Mouse (Mus musculus) stomach, embryonic 16.5 days (tissue): ENCODE results near the gene Atxn7l1. TPM values are rescaled to one million over a fixed set of nuclear protein-coding genes. Genes with fewer than 3 reads are reported as not detected.
A peak's percentile ranks its signal among the peaks of the same experiment; 100 is the strongest.

Experiments
- ATAC-seq: fragments of 200-750 bp; cut with Nextera tagmentation; 2 replicates; pipeline ENCODE4 v1.8.0; 2017; ENCODE audit warnings: moderate number of reproducible peaks, moderate TSS enrichment; ENCODE audit not compliant: insufficient read depth, low FRiP score
- H3K27ac ChIP-seq: fragments of 300-500 bp; sonication (generic); 2 replicates; pipeline ENCODE4 v1.5.1; 2014; ENCODE audit warnings: low read length
- H3K27me3 ChIP-seq: fragments of 300-500 bp; sonication (generic); 2 replicates; pipeline ENCODE4 v1.6.1; 2014; ENCODE audit warnings: low read length, control low read depth, mixed read lengths; ENCODE audit not compliant: control insufficient read depth, insufficient read depth
- H3K36me3 ChIP-seq: fragments of 300-500 bp; sonication (generic); 2 replicates; pipeline ENCODE4 v1.6.1; 2014; ENCODE audit warnings: low read length; ENCODE audit not compliant: control insufficient read depth, insufficient read depth
- H3K4me1 ChIP-seq: fragments of 300-500 bp; sonication (generic); 2 replicates; pipeline ENCODE4 v1.6.1; 2014; ENCODE audit warnings: low read length, control low read depth, mixed read lengths; ENCODE audit not compliant: control insufficient read depth, insufficient read depth
- H3K4me2 ChIP-seq: fragments of 300-500 bp; sonication (generic); 2 replicates; pipeline ENCODE4 v1.6.1; 2014; ENCODE audit warnings: low read depth, low read length, mixed read lengths
- H3K4me3 ChIP-seq: fragments of 300-500 bp; sonication (generic); replicated peaks from 2 replicates; pipeline ENCODE4 v1.5.1; 2014; ENCODE audit warnings: mild to moderate bottlenecking, low read length
- H3K9ac ChIP-seq: fragments of 300-500 bp; sonication (generic); 2 replicates; pipeline ENCODE4 v1.6.1; 2014; ENCODE audit warnings: low read length
- H3K9me3 ChIP-seq: fragments of 300-500 bp; sonication (generic); replicated peaks from 2 replicates; pipeline ENCODE4 v1.6.1; 2016; ENCODE audit warnings: low read length, control low read depth; ENCODE audit not compliant: control insufficient read depth
- WGBS: fragments of 180-500 bp; shearing (Covaris S2); extraction: QIAGEN DNeasy Blood & Tissue Kit; methylation state at CpG from one replicate; pipeline ENCODE4 v1.1.7; 2014; 5-methylcytosine and 5-hydroxymethylcytosine counted together
- polyA plus RNA-seq: library from polyadenylated mRNA; unstranded; fragments of >200 nt; fragmentation: Nextera tagmentation; extraction: Ambion mirVana; gene quantifications from 2 replicates; pipeline ENCODE4 v1.2.1, GENCODE M21; 2015

Atxn7l1 gene
- polyA plus RNA-seq, 1 experiment from 2014 or later = 13.3 TPM

GRCm38 (mm10) chr12:33273668-33274067 lies 126.2 kb downstream of the Atxn7l1 start:
- no peaks in the 10 kb centered on the region for H3K9me3 ChIP-seq
- H3K4me3 ChIP-seq = no peak overlapping the region
- H3K9ac ChIP-seq = no peak overlapping the region
- no peaks in the 10 kb centered on the region for H3K27me3 ChIP-seq
- H3K4me1 ChIP-seq = no peaks in the 10 kb centered on the region
- no peak for ATAC-seq
- H3K4me2 ChIP-seq = no peak overlapping the region
- 89% methylated on average over 9 of the region's 9 CpGs for WGBS
- no peak overlapping the region for H3K27ac ChIP-seq
- no peaks in the 10 kb centered on the region for H3K36me3 ChIP-seq

- Histone ChIP-seq H3K36me3 (no peaks in the 10 kb centered on the region), H3K4me2 (no peak overlapping the region), H3K27me3 (no peaks in the 10 kb centered on the region), H3K4me3 (no peak overlapping the region), H3K4me1 (0 out of 2 replicates have a peak, but pooled peaks cover 2% of the 10 kb centered on the region), H3K9ac (no peak overlapping the region), H3K9me3 (no peaks in the 10 kb centered on the region), H3K27ac (no peak overlapping the region)
- ATAC-seq = no peak
- WGBS = 78% methylated on average over 1 of the region's 1 CpGs
These were observed 128.5 kb downstream of the Atxn7l1 start for GRCm38 (mm10) chr12:33276028-33276427.

- H3K27ac ChIP-seq = no peak overlapping the region
- no peak for ATAC-seq
- 79% methylated on average over 7 of the region's 7 CpGs for WGBS
- no peaks in the 10 kb centered on the region for H3K27me3 ChIP-seq
- H3K9ac ChIP-seq = no peak overlapping the region
- H3K36me3 ChIP-seq = no peaks in the 10 kb centered on the region
- no peaks in the 10 kb centered on the region for H3K9me3 ChIP-seq
- 0 out of 2 replicates have a peak, but pooled peaks cover 2% of the 10 kb centered on the region for H3K4me1 ChIP-seq
- H3K4me3 ChIP-seq = no peak overlapping the region
- H3K4me2 ChIP-seq = no peak overlapping the region
These were observed 129.9 kb downstream of the Atxn7l1 start for GRCm38 (mm10) chr12:33277427-33277826.

- Histone ChIP-seq H3K27me3 (no peaks in the 10 kb centered on the region), H3K4me2 (no peak overlapping the region), H3K36me3 (no peaks in the 10 kb centered on the region), H3K9me3 (no peaks in the 10 kb centered on the region), H3K27ac (peak overlapping the region; percentile 26; the same call in 1 of the 2 replicates), H3K4me1 (0 out of 2 replicates have a peak, but pooled peaks cover 2% of the 10 kb centered on the region), H3K4me3 (no peak overlapping the region), H3K9ac (no peak overlapping the region)
- no peak for ATAC-seq
- 39% methylated on average over 2 of the region's 2 CpGs for WGBS
These were observed 131.7 kb downstream of the Atxn7l1 start for GRCm38 (mm10) chr12:33279159-33279558.

- Histone ChIP-seq H3K36me3 (no peaks in the 10 kb centered on the region), H3K27me3 (no peaks in the 10 kb centered on the region), H3K27ac (no peak overlapping the region), H3K4me2 (no peak overlapping the region), H3K4me1 (0 out of 2 replicates have a peak, but pooled peaks cover 4% of the 10 kb centered on the region), H3K9ac (no peak overlapping the region), H3K9me3 (no peaks in the 10 kb centered on the region), H3K4me3 (no peak overlapping the region)
- WGBS = 42% methylated on average over 2 of the region's 2 CpGs
- ATAC-seq = no peak
These were observed 133.3 kb downstream of the Atxn7l1 start for GRCm38 (mm10) chr12:33280805-33281204.

GRCm38 (mm10) chr12:33284344-33284936 lies 136.9 kb downstream of the Atxn7l1 start:
- 70% methylated on average over 8 of the region's 8 CpGs for WGBS
- no peaks in the 10 kb centered on the region for H3K27me3 ChIP-seq
- H3K9ac ChIP-seq = no peak overlapping the region
- H3K36me3 ChIP-seq = no peaks in the 10 kb centered on the region
- 0 out of 2 replicates have a peak, but pooled peaks cover 4% of the 10 kb centered on the region for H3K4me1 ChIP-seq
- no peaks in the 10 kb centered on the region for H3K9me3 ChIP-seq
- H3K4me3 ChIP-seq = no peak overlapping the region
- H3K4me2 ChIP-seq = no peak overlapping the region
- no peak overlapping the region for H3K27ac ChIP-seq
- no peak for ATAC-seq

GRCm38 (mm10) chr12:33285354-33285753 lies 137.9 kb downstream of the Atxn7l1 start:
- no peak overlapping the region for H3K9ac ChIP-seq
- no peak for ATAC-seq
- no peak overlapping the region for H3K27ac ChIP-seq
- H3K27me3 ChIP-seq = no peaks in the 10 kb centered on the region
- H3K4me1 ChIP-seq = 0 out of 2 replicates have a peak, but pooled peaks cover 4% of the 10 kb centered on the region
- H3K9me3 ChIP-seq = no peaks in the 10 kb centered on the region
- H3K4me3 ChIP-seq = no peak overlapping the region
- 47% methylated on average over 4 of the region's 4 CpGs for WGBS
- no peaks in the 10 kb centered on the region for H3K36me3 ChIP-seq
- no peak overlapping the region for H3K4me2 ChIP-seq

- 65% methylated on average over 9 of the region's 9 CpGs for WGBS
- Histone ChIP-seq H3K4me2 (no peak overlapping the region), H3K27ac (no peak overlapping the region), H3K9me3 (no peaks in the 10 kb centered on the region), H3K9ac (no peak overlapping the region), H3K36me3 (no peaks in the 10 kb centered on the region), H3K27me3 (no peaks in the 10 kb centered on the region), H3K4me1 (0 out of 2 replicates have a peak, but pooled peaks cover 4% of the 10 kb centered on the region), H3K4me3 (no peak overlapping the region)
- 0 out of 2 replicates have a peak, but pooled peaks have one; percentile 23 for ATAC-seq
These were observed 138.6 kb downstream of the Atxn7l1 start for GRCm38 (mm10) chr12:33285933-33286649.

GRCm38 (mm10) chr12:33287686-33288085 lies 140.2 kb downstream of the Atxn7l1 start:
- Histone ChIP-seq H3K27ac (no peak overlapping the region), H3K4me3 (no peak overlapping the region), H3K27me3 (no peaks in the 10 kb centered on the region), H3K4me1 (0 out of 2 replicates have a peak, but pooled peaks cover 4% of the 10 kb centered on the region), H3K36me3 (no peaks in the 10 kb centered on the region), H3K4me2 (no peak overlapping the region), H3K9me3 (no peaks in the 10 kb centered on the region), H3K9ac (no peak overlapping the region)
- 51% methylated on average over 3 of the region's 3 CpGs for WGBS
- no peak for ATAC-seq
